Mouse (Mus musculus) liver, postnatal 0 days (tissue): ENCODE measurements around the gene Rnf152.

Experiments used
- CTCF ChIP-seq: sonication (generic); IDR thresholded peaks from 2 replicates; pipeline ENCODE4 v1.5.1; 2016; ENCODE audit warnings: antibody characterized with exemption, low read depth
- EP300 ChIP-seq: IDR thresholded peaks from 2 replicates; pipeline ENCODE4 v1.6.1; 2016; ENCODE audit warnings: antibody characterized with exemption, low read depth, mild to moderate bottlenecking

DNA sequence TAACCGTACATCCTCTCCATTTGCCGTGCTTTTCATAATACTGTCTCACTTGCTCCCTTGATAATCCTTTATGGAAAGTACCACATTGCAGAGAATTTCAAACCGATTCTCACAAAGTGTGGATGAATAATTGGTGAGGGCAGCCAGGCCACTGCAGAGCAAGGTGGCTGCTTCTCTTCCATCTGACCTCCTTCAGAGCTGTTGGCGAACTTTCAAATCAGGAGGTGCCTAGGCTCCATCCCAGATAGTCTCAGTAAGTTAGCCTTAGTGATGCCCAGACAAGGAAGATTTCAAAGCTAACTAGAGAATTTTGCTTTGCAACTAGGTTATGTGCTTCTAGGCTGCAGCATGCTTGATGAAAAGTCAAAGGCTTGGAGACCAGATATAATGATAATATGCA is 18.1 kb upstream of the Rnf152 start:
- TF ChIP-seq CTCF (no peak), EP300 (no peak)
